Mouse (Mus musculus): ENCODE measurements around the gene Fbxo46. TPM values are rescaled to one million over a fixed set of nuclear protein-coding genes. Genes with fewer than 3 reads are reported as not detected.

Gene Fbxo46
- polyA plus RNA-seq, 1 experiment, result 8.6 TPM

DNA sequence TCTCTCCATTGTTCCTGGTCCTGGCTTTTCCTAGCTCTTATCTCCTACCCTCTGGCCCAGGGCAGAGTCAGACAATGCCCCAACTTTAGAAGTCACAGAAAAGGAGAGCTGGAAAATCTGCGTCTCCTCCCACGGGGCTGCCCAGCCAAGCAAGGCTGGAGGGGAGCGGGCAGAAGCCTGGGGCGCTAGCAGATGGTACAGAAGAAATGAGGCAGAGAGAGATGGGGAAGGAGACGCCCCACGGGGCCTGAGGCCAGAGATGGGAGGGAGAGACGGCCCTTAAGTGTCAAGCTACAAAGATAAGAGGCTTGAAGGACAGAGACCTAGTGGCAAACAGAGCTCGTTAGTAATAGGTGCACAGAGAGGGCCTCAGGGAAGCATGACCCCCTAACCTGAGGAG is 52.2 kb downstream of the Fbxo46 start:
- no peak overlapping the region for H3K27ac ChIP-seq (ENCODE audit: insufficient read depth, low read length)
- no peak overlapping the region for H3K4me3 ChIP-seq (ENCODE audit: insufficient read depth, low read length)
- TF ChIP-seq POLR2A (IDR thresholded peaks at IDR 0.05; ENCODE audit: extremely low read depth, insufficient read depth, low read length) (no peak), CTCF (IDR thresholded peaks at IDR 0.05; ENCODE audit: extremely low read depth, insufficient read depth, low read length) (no peak)
- peaks cover 8% of the 10 kb centered on the region; the same call in 1 of the 2 replicates for H3K4me1 ChIP-seq (ENCODE audit: control insufficient read depth, insufficient read depth, low read length)

- H3K27ac ChIP-seq (ENCODE audit: insufficient read depth, low read length), result no peak overlapping the region
These were observed 53.2 kb downstream of the Fbxo46 start for GRCm38 (mm10) chr7:19172874-19173273.

GRCm38 (mm10) chr7:19175708-19176515 is 56.3 kb downstream of the Fbxo46 start, which contains the start of gene Eml2:
Gene Eml2 (plus strand): TSS chr7:19176421.
- no peak for TF ChIP-seq CTCF (IDR thresholded peaks at IDR 0.05; ENCODE audit: extremely low read depth, insufficient read depth, low read length)
- peak; percentile 67 for TF ChIP-seq POLR2A (IDR thresholded peaks at IDR 0.05; ENCODE audit: extremely low read depth, insufficient read depth, low read length)
- H3K4me1 ChIP-seq (ENCODE audit: control insufficient read depth, insufficient read depth, low read length), result 0 out of 2 replicates have a peak, but pooled peaks cover 3% of the 10 kb centered on the region
- H3K27ac ChIP-seq (ENCODE audit: insufficient read depth, low read length), result peak within 1 kb of the TSS; percentile 95
- H3K4me3 ChIP-seq (ENCODE audit: insufficient read depth, low read length), result peak within 1 kb of the TSS; percentile 88

More at GRCm38 (mm10) chr7:19172874-19173273, 53.2 kb downstream of the Fbxo46 start:
- Histone ChIP-seq H3K4me3 (ENCODE audit: insufficient read depth, low read length) (peak overlapping the region; percentile 33), H3K4me1 (ENCODE audit: control insufficient read depth, insufficient read depth, low read length) (peaks cover 8% of the 10 kb centered on the region; the same call in 1 of the 2 replicates)
- no peak for TF ChIP-seq POLR2A (IDR thresholded peaks at IDR 0.05; ENCODE audit: extremely low read depth, insufficient read depth, low read length)
- TF ChIP-seq CTCF (IDR thresholded peaks at IDR 0.05; ENCODE audit: extremely low read depth, insufficient read depth, low read length), result peak; percentile 54

DNA sequence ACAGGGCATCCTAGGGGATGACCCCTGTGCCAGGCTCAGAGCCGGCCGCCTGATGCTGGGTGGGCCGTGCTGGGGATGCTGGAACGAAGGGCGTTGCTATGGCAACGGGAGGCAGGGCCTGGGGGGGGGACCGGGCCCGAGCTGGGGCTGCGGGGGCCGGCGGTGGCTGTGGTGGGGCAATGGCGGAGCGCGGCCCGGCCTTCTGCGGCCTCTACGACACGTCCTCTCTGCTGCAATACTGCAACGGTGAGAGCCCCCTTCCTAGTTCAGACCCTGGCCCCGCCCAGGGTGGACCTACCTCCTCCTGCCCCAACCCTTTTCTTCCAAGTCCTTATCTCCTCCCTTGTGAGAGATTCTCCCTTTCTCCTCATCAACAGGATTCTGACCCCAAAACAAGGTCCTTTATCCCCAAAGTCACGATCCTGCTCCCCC is 56.9 kb downstream of the Fbxo46 start:
- peak overlapping the region; percentile 88 for H3K4me3 ChIP-seq (ENCODE audit: insufficient read depth, low read length)
- H3K27ac ChIP-seq (ENCODE audit: insufficient read depth, low read length), result peak overlapping the region; percentile 95
- TF ChIP-seq POLR2A (IDR thresholded peaks at IDR 0.05; ENCODE audit: extremely low read depth, insufficient read depth, low read length) (no peak), CTCF (IDR thresholded peaks at IDR 0.05; ENCODE audit: extremely low read depth, insufficient read depth, low read length) (no peak)
- 0 out of 2 replicates have a peak, but pooled peaks cover 3% of the 10 kb centered on the region for H3K4me1 ChIP-seq (ENCODE audit: control insufficient read depth, insufficient read depth, low read length)

DNA sequence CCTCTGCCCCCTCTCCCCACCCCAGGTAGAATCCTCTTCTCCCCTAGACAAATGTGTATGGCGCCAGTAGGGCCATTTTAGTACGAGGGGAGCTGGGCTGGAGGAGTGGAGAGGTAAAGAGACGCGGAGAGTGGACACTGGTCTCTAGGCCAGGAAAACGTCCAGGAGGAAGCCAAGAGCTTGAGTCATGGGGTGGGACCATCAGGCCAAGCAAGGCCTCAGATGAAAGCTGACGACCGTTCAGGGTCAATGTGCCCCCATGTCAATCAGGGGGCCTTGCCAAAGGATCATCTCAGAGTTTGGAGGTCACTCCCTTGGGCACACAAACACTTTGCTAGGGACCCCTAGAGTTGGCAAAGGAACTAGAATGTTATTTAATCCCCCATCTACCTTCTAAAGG is 57.6 kb downstream of the Fbxo46 start:
- 0 out of 2 replicates have a peak, but pooled peaks cover 1% of the 10 kb centered on the region for H3K4me1 ChIP-seq (ENCODE audit: control insufficient read depth, insufficient read depth, low read length)
- peak overlapping the region; percentile 88 for H3K4me3 ChIP-seq (ENCODE audit: insufficient read depth, low read length)
- TF ChIP-seq POLR2A (IDR thresholded peaks at IDR 0.05; ENCODE audit: extremely low read depth, insufficient read depth, low read length) (no peak), CTCF (IDR thresholded peaks at IDR 0.05; ENCODE audit: extremely low read depth, insufficient read depth, low read length) (no peak)
- H3K27ac ChIP-seq (ENCODE audit: insufficient read depth, low read length), result peak overlapping the region; percentile 95

DNA sequence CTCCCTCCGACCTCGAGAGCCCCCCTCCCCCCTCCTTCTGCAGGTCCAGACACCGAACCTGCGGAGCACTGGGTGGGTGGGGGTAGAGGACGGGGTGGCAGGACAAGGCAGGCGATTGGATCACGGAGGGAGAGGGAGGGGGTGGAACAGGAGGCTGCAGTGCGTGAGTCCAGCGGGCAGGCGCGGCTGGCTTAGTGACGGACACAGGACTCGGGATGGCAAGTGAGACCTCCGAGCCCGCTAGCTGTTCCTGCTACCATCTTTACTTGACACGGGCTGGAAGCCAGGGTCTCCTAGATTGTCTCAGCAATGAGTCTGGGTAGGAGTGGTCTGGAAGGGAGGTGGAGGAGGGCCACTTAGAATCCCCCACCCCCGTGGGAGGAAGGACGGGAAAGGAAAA is 58.4 kb downstream of the Fbxo46 start:
- peak overlapping the region; percentile 88 for H3K4me3 ChIP-seq (ENCODE audit: insufficient read depth, low read length)
- no peaks in the 10 kb centered on the region for H3K4me1 ChIP-seq (ENCODE audit: control insufficient read depth, insufficient read depth, low read length)
- no peak overlapping the region for H3K27ac ChIP-seq (ENCODE audit: insufficient read depth, low read length)
- TF ChIP-seq CTCF (IDR thresholded peaks at IDR 0.05; ENCODE audit: extremely low read depth, insufficient read depth, low read length), result no peak
- TF ChIP-seq POLR2A (IDR thresholded peaks at IDR 0.05; ENCODE audit: extremely low read depth, insufficient read depth, low read length), result no peak

- peak; percentile 67 for TF ChIP-seq CTCF (IDR thresholded peaks at IDR 0.05; ENCODE audit: extremely low read depth, insufficient read depth, low read length)
- no peak for TF ChIP-seq POLR2A (IDR thresholded peaks at IDR 0.05; ENCODE audit: extremely low read depth, insufficient read depth, low read length)
- Histone ChIP-seq H3K4me3 (ENCODE audit: insufficient read depth, low read length) (peak overlapping the region; percentile 88), H3K27ac (ENCODE audit: insufficient read depth, low read length) (no peak overlapping the region), H3K4me1 (ENCODE audit: control insufficient read depth, insufficient read depth, low read length) (no peaks in the 10 kb centered on the region)
These were observed 58.9 kb downstream of the Fbxo46 start for GRCm38 (mm10) chr7:19178443-19179092.

DNA sequence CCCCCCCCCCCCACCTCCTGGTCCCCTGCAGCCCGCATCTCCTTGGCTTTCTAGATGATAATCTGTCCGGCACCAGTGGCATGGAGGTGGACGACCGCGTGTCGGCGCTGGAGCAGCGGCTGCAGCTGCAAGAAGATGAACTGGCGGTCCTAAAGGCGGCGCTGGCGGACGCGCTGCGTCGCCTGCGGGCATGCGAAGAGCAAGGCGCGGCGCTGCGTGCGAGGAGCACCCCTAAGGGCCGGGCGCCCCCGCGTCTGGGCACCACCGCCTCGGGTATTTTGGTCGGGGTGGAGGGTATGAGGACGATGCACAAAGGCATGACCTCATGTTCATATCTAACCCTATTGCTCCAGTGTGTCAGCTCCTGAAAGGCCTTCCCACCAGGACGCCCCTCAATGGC is 59.5 kb downstream of the Fbxo46 start:
- Histone ChIP-seq H3K27ac (ENCODE audit: insufficient read depth, low read length) (no peak overlapping the region), H3K4me1 (ENCODE audit: control insufficient read depth, insufficient read depth, low read length) (no peaks in the 10 kb centered on the region), H3K4me3 (ENCODE audit: insufficient read depth, low read length) (peak overlapping the region; percentile 88; the same call in 1 of the 2 replicates)
- TF ChIP-seq POLR2A (IDR thresholded peaks at IDR 0.05; ENCODE audit: extremely low read depth, insufficient read depth, low read length), result no peak
- peak; percentile 53 for TF ChIP-seq CTCF (IDR thresholded peaks at IDR 0.05; ENCODE audit: extremely low read depth, insufficient read depth, low read length)

- Histone ChIP-seq H3K4me1 (ENCODE audit: control insufficient read depth, insufficient read depth, low read length) (peaks cover 3% of the 10 kb centered on the region; the same call in 1 of the 2 replicates), H3K4me3 (ENCODE audit: insufficient read depth, low read length) (no peak overlapping the region), H3K27ac (ENCODE audit: insufficient read depth, low read length) (no peak overlapping the region)
- TF ChIP-seq CTCF (IDR thresholded peaks at IDR 0.05; ENCODE audit: extremely low read depth, insufficient read depth, low read length), result no peak
These were observed 60.3 kb downstream of the Fbxo46 start for GRCm38 (mm10) chr7:19179936-19180335.

All from cortical plate, adult 2 months (tissue).